In the genomic region with DNA sequence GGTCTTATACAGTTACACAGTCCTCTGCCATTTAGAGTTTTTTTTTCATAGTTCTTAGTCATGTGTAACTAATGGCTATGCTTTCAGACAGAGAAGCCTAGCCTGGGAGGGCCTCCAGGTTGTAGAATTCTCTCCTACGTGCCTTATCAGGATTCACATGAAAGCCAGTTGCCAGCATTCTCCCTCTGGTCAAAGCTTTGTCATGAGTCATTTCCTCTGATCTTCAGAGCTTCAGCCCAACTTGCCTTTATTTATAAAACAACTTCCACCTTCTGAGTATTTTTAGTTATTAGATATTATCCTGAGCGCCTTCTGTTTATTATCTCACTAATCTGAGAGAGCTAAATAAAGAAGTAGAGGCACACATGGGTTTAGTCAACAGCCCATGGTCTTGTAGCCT, we compare ENCODE assay signal across 27 mouse cellular contexts. TPM values are rescaled to one million over a fixed set of nuclear protein-coding genes. Genes with fewer than 3 reads are reported as not detected.
DNase-seq lines count a peak whose midpoint lies in the region; ATAC-seq and TF ChIP-seq lines count a peak whose summit lies in the region.
"Had no signal": no experiment of that assay in that cellular context is flagged by ENCODE, and none has a peak within 500 bp of the region (broad histone marks: within the 10 kb centered on the region; RNA-seq: fewer than 3 reads in every experiment).

No protein-coding gene starts in this region.

- intact Hi-C loops in heart, postnatal 25 days (cut with DNase I), result loop anchor here (5.0 to 10.0 kb wide), 2 partner anchors 437 to 1595 kb away; no protein-coding TSS in a partner anchor

- no peak for TF ChIP-seq CTCF in lung, postnatal 0 days (IDR thresholded peaks at IDR 0.05)
- TF ChIP-seq CTCF in lung, adult 2 months (IDR thresholded peaks at IDR 0.05; ENCODE audit: insufficient read depth, low read length), result no peak
- TF ChIP-seq CTCF in hindbrain, postnatal 0 days (IDR thresholded peaks at IDR 0.05; ENCODE audit: low read depth), result no peak

- H3K36me3 ChIP-seq in lung, postnatal 0 days (ENCODE audit: insufficient read depth, low read length), result no peaks in the 10 kb centered on the region
- no peaks in the 10 kb centered on the region for H3K36me3 ChIP-seq in hindbrain, postnatal 0 days (ENCODE audit: insufficient read depth, low read length)
- H3K36me3 ChIP-seq: forebrain, embryonic 12.5 days; heart, embryonic 13.5 days; liver, embryonic 15.5 days; midbrain, embryonic 10.5 days; neural tube, embryonic 13.5 days had no signal

- WGBS in lung, postnatal 0 days, result 47% methylated on average over 2 of the region's 2 CpGs
- 27% methylated on average over 2 of the region's 2 CpGs for WGBS in lung, adult 2 months
- 68% methylated on average over 2 of the region's 2 CpGs for WGBS in hindbrain, postnatal 0 days

- 0 out of 2 replicates have a peak, but pooled peaks cover 3% of the 10 kb centered on the region for H3K4me1 ChIP-seq in lung, postnatal 0 days (ENCODE audit: insufficient read depth, low read depth, low read length)
- H3K4me1 ChIP-seq in lung, adult 2 months (ENCODE audit: control insufficient read depth, insufficient read depth, low read length), result no peaks in the 10 kb centered on the region; the same call in 1 of the 2 replicates
- no peaks in the 10 kb centered on the region for H3K4me1 ChIP-seq in hindbrain, postnatal 0 days (ENCODE audit: insufficient read depth, low read length)
- H3K4me1 ChIP-seq: forebrain, embryonic 12.5 days had no signal

- peak; percentile 93 for DNase-seq in heart, adult 11 months
- no peak for DNase-seq in heart, postnatal 25 days (ENCODE audit: low spot score)
- DNase-seq in kidney, adult 9 months, result peak; percentile 13
- DNase-seq in kidney, postnatal 10 days, result no peak
- peak; percentile 66 for DNase-seq in lung, postnatal 0 days (ENCODE audit: low spot score)
- no peak for DNase-seq in lung, adult 2 months
- peak; percentile 9 for DNase-seq in lung, postnatal 10 days
- no peak for DNase-seq in hindbrain, postnatal 0 days (ENCODE audit: low spot score)
- DNase-seq: adrenal gland, adult 2 months; cerebellum, adult 11-12 months; cerebellum, postnatal 10 days; gastrocnemius, postnatal 36 days; heart, postnatal 36 days; right cerebral cortex, adult 18-20 months; right cerebral cortex, postnatal 4 days; thymus, postnatal 14 days had no signal

- no peak for TF ChIP-seq POLR2A in lung, adult 2 months (IDR thresholded peaks at IDR 0.05; ENCODE audit: borderline replicate concordance, extremely low read depth, low read depth, low read length)

- no peak overlapping the region for H3K9ac ChIP-seq in lung, postnatal 0 days (replicated peaks; ENCODE audit: low read depth)
- no peak overlapping the region for H3K9ac ChIP-seq in hindbrain, postnatal 0 days (replicated peaks; ENCODE audit: low read length)
- H3K9ac ChIP-seq: forebrain, embryonic 12.5 days; heart, embryonic 13.5 days; hindbrain, embryonic 14.5 days; liver, embryonic 15.5 days had no signal

- H3K9me3 ChIP-seq in lung, postnatal 0 days (ENCODE audit: low read length), result no peaks in the 10 kb centered on the region
- H3K9me3 ChIP-seq in hindbrain, postnatal 0 days (ENCODE audit: low read length), result no peaks in the 10 kb centered on the region
- H3K9me3 ChIP-seq: forebrain, embryonic 12.5 days; heart, embryonic 13.5 days; liver, embryonic 15.5 days; midbrain, embryonic 10.5 days; neural tube, embryonic 13.5 days had no signal

- no peak overlapping the region for H3K27ac ChIP-seq in lung, postnatal 0 days (ENCODE audit: low read length)
- H3K27ac ChIP-seq in hindbrain, postnatal 0 days, result no peak overlapping the region
- H3K27ac ChIP-seq: forebrain, embryonic 12.5 days; heart, embryonic 13.5 days; hindbrain, embryonic 14.5 days; kidney, postnatal 0 days; left cerebral cortex, adult 2 months; liver, embryonic 15.5 days; midbrain, embryonic 10.5 days; neural tube, embryonic 13.5 days had no signal

- H3K4me3 ChIP-seq in lung, postnatal 0 days (ENCODE audit: low read depth, low read length), result no peak overlapping the region
- H3K4me3 ChIP-seq in lung, adult 2 months (replicated peaks; ENCODE audit: extremely low read depth, low read depth, low read length), result no peak overlapping the region
- H3K4me3 ChIP-seq in hindbrain, postnatal 0 days (ENCODE audit: low read length), result no peak overlapping the region
- H3K4me3 ChIP-seq: forebrain, embryonic 12.5 days; heart, embryonic 13.5 days; left cerebral cortex, adult 2 months; liver, embryonic 15.5 days; midbrain, embryonic 10.5 days; myocyte; neural tube, embryonic 13.5 days had no signal

- TF ChIP-seq EP300 in lung, postnatal 0 days (IDR thresholded peaks at IDR 0.05), result peak; percentile 95

- no peak overlapping the region for H3K4me2 ChIP-seq in lung, postnatal 0 days (replicated peaks; ENCODE audit: low read depth, low read length)
- no peak overlapping the region for H3K4me2 ChIP-seq in hindbrain, postnatal 0 days (ENCODE audit: low read depth, low read length)
- H3K4me2 ChIP-seq: forebrain, embryonic 12.5 days; heart, embryonic 13.5 days; hindbrain, embryonic 14.5 days; liver, embryonic 15.5 days had no signal

- ATAC-seq in lung, postnatal 0 days, result peak; percentile 10; the same call in 1 of the 2 replicates
- ATAC-seq in hindbrain, postnatal 0 days, result no peak
- ATAC-seq: CD4-positive, CD25-positive, alpha-beta regulatory T cell, adult 4 months; midbrain, embryonic 16.5 days had no signal

- H3K27me3 ChIP-seq in lung, postnatal 0 days (replicated peaks; ENCODE audit: insufficient read depth, low read length), result no peaks in the 10 kb centered on the region
- no peaks in the 10 kb centered on the region for H3K27me3 ChIP-seq in hindbrain, postnatal 0 days (ENCODE audit: insufficient read depth, low read length)
- H3K27me3 ChIP-seq: forebrain, embryonic 12.5 days; heart, embryonic 13.5 days; liver, embryonic 15.5 days; neural tube, embryonic 13.5 days had no signal

RNA-seq across cellular contexts. Expression of a gene that starts 5.1 kb away (rescaled TPM):
- 1 to 10 TPM; 3.3 to 3.8 TPM for total RNA-seq in heart, postnatal 25 days (2021)
- polyA plus RNA-seq in lung, postnatal 0 days (2015; fragmentation: Nextera tagmentation; extraction: Ambion mirVana), result 7.2 and 10.2 TPM in 2 replicates
- 11.6 and 17.7 TPM in 2 replicates for polyA plus RNA-seq in lung, adult 2 months (2012; rRNA removed)
- 19.3 and 19.4 TPM in 2 replicates for total RNA-seq in hindbrain, postnatal 0 days (2014; rRNA removed)
- 7.6 and 8.2 TPM in 2 replicates for polyA plus RNA-seq in hindbrain, postnatal 0 days (2015; fragmentation: Nextera tagmentation; extraction: Ambion mirVana)

Comparison
In these comparisons a context has a peak if more than half of its experiments do, and no peak if none do; other contexts are left out.
1. DNase-seq: peak in heart, adult 11 months (single experiment), kidney, adult 9 months (single experiment), lung, postnatal 0 days (single experiment) and lung, postnatal 10 days (single experiment); none in heart, postnatal 25 days (single experiment), kidney, postnatal 10 days (single experiment), lung, adult 2 months (single experiment) and hindbrain, postnatal 0 days (single experiment).